Mouse (Mus musculus) embryonic facial prominence, embryonic 13.5 days (tissue): ENCODE results near the gene Chchd1. TPM values are rescaled to one million over a fixed set of nuclear protein-coding genes. Genes with fewer than 3 reads are reported as not detected.

Experiments
- ATAC-seq: fragments of 200-750 bp; cut with Nextera tagmentation; 2 replicates; pipeline ENCODE4 v1.8.0; 2017; ENCODE audit warnings: low read depth; ENCODE audit not compliant: insufficient number of reproducible peaks, insufficient read depth, low FRiP score, low TSS enrichment
- H3K27ac ChIP-seq: fragments of 300-500 bp; sonication (generic); 2 replicates; pipeline ENCODE4 v1.5.1; 2015; ENCODE audit warnings: moderate library complexity, mild to moderate bottlenecking, inconsistent platforms
- H3K27me3 ChIP-seq: fragments of 300-500 bp; sonication (generic); 2 replicates; pipeline ENCODE4 v1.6.1; 2015; ENCODE audit warnings: mild to moderate bottlenecking, inconsistent platforms
- H3K36me3 ChIP-seq: fragments of 300-500 bp; sonication (generic); 2 replicates; pipeline ENCODE4 v1.6.1; 2015; ENCODE audit warnings: mild to moderate bottlenecking, inconsistent platforms
- H3K4me1 ChIP-seq: fragments of 300-500 bp; sonication (generic); 2 replicates; pipeline ENCODE4 v1.6.1; 2015; ENCODE audit warnings: inconsistent platforms
- H3K4me2 ChIP-seq: fragments of 300-500 bp; sonication (generic); 2 replicates; pipeline ENCODE4 v1.6.1; 2015; ENCODE audit warnings: moderate library complexity, mild to moderate bottlenecking, inconsistent platforms
- H3K4me3 ChIP-seq: fragments of 300-500 bp; sonication (generic); 2 replicates; pipeline ENCODE4 v1.5.1; 2015; ENCODE audit warnings: mild to moderate bottlenecking, inconsistent platforms
- H3K9ac ChIP-seq: fragments of 300-500 bp; sonication (generic); 2 replicates; pipeline ENCODE4 v1.6.1; 2015; ENCODE audit warnings: mild to moderate bottlenecking, inconsistent platforms
- H3K9me3 ChIP-seq: fragments of 300-500 bp; sonication (generic); 2 replicates; pipeline ENCODE4 v1.6.1; 2016; ENCODE audit warnings: inconsistent platforms
- WGBS: fragments of 180-500 bp; shearing (Covaris S2); methylation state at CpG from one replicate; pipeline ENCODE4 v1.1.7; 2015; ENCODE audit warnings: mixed read lengths; 5-methylcytosine and 5-hydroxymethylcytosine counted together
- microRNA-seq: library from miRNA; unstranded; fragments of <30 nt; microRNA quantifications from one replicate; pipeline ENCODE4, GENCODE M21; 2016
- polyA plus RNA-seq: library from polyadenylated mRNA; unstranded; fragments of >200 nt; fragmentation: Nextera tagmentation; extraction: Ambion mirVana; gene quantifications from 2 replicates; pipeline ENCODE4 v1.2.1, GENCODE M21; 2015

Chchd1 gene
- polyA plus RNA-seq, 1 experiment from 2014 or later = 219 TPM

GRCm38 (mm10) chr14:20749494-20750051 lies 46.8 kb downstream of the Chchd1 start:
- ATAC-seq = no peak
- H3K9me3 ChIP-seq = no peaks in the 10 kb centered on the region
- no peak overlapping the region for H3K9ac ChIP-seq
- peaks cover 38% of the 10 kb centered on the region for H3K36me3 ChIP-seq
- no peak overlapping the region for H3K4me2 ChIP-seq
- no peak overlapping the region for H3K4me3 ChIP-seq
- peaks cover 12% of the 10 kb centered on the region; the same call in 1 of the 2 replicates for H3K4me1 ChIP-seq
- 86% methylated on average over 4 of the region's 4 CpGs for WGBS
- H3K27ac ChIP-seq = no peak overlapping the region
- H3K27me3 ChIP-seq = no peaks in the 10 kb centered on the region

GRCm38 (mm10) chr14:20750503-20750902 lies 47.7 kb downstream of the Chchd1 start:
- Histone ChIP-seq H3K36me3 (peaks cover 38% of the 10 kb centered on the region), H3K4me2 (no peak overlapping the region), H3K4me1 (peaks cover 12% of the 10 kb centered on the region; the same call in 1 of the 2 replicates), H3K27me3 (no peaks in the 10 kb centered on the region), H3K4me3 (no peak overlapping the region), H3K27ac (no peak overlapping the region), H3K9ac (no peak overlapping the region), H3K9me3 (no peaks in the 10 kb centered on the region)
- 83% methylated on average over 5 of the region's 5 CpGs for WGBS
- ATAC-seq = no peak

- WGBS = 85% methylated on average over 3 of the region's 3 CpGs
- H3K9ac ChIP-seq = no peak overlapping the region
- H3K4me3 ChIP-seq = no peak overlapping the region
- no peak overlapping the region for H3K27ac ChIP-seq
- peaks cover 4% of the 10 kb centered on the region; the same call in 1 of the 2 replicates for H3K4me1 ChIP-seq
- H3K9me3 ChIP-seq = no peaks in the 10 kb centered on the region
- no peak for ATAC-seq
- no peaks in the 10 kb centered on the region for H3K27me3 ChIP-seq
- H3K36me3 ChIP-seq = peaks cover 56% of the 10 kb centered on the region
- H3K4me2 ChIP-seq = no peak overlapping the region
These were observed 51.0 kb downstream of the Chchd1 start for GRCm38 (mm10) chr14:20753792-20754191.

Small RNA genes lying within 50 kb of the gene (microRNA-seq; reads per million reads assigned to microRNA genes)
- 1.1 reads per million for gene Mir6946

Other genes starting within 250 kb of the Chchd1 start
- gene Anxa7, start 222.9 kb upstream of the Chchd1 start, polyA plus RNA-seq = 39.5 and 42.0 TPM in 2 replicates
- gene Mss51, start 206.1 kb upstream of the Chchd1 start, polyA plus RNA-seq = 1.6 and 1.7 TPM in 2 replicates
- gene Ppp3cb, start 156.4 kb upstream of the Chchd1 start, polyA plus RNA-seq = 54.3 and 59.4 TPM in 2 replicates
- gene Usp54, start 61.9 kb upstream of the Chchd1 start, polyA plus RNA-seq = 8.5 and 9.4 TPM in 2 replicates
- gene Myoz1, start 46.5 kb upstream of the Chchd1 start, polyA plus RNA-seq = 0.47 and 0.62 TPM in 2 replicates
- gene Synpo2l, start 34.7 kb upstream of the Chchd1 start, polyA plus RNA-seq = 2.3 and 3.3 TPM in 2 replicates
- gene Sec24c, start 28.7 kb upstream of the Chchd1 start, polyA plus RNA-seq = 90.7 and 93.3 TPM in 2 replicates
- gene Fut11, start 8.0 kb upstream of the Chchd1 start, polyA plus RNA-seq = 25.1 and 26.2 TPM in 2 replicates
- gene Zswim8, start 4.5 kb downstream of the Chchd1 start, polyA plus RNA-seq = 45.1 and 49.6 TPM in 2 replicates
- gene Ndst2, start 31.6 kb downstream of the Chchd1 start, polyA plus RNA-seq = 27.5 and 28.5 TPM in 2 replicates
- 62.6 and 75.3 TPM in 2 replicates for gene Camk2g, start 91.1 kb downstream of the Chchd1 start, polyA plus RNA-seq
- gene Plau, start 133.7 kb downstream of the Chchd1 start, polyA plus RNA-seq = 2.3 and 2.4 TPM in 2 replicates
- gene Vcl, start 226.4 kb downstream of the Chchd1 start, polyA plus RNA-seq = 36.4 and 38.8 TPM in 2 replicates